Mouse (Mus musculus): Measurements from ENCODE around the gene Scp2.

The Scp2 gene

GRCm38 (mm10) chr4:108059601-108060379 lies 85.0 kb downstream of the Scp2 start:
- peak; percentile 40 for DNase-seq (ENCODE audit: low spot score)

GRCm38 (mm10) chr4:108058166-108058565 lies 86.6 kb downstream of the Scp2 start:
- peak; percentile 75 for DNase-seq (ENCODE audit: low spot score)

DNA sequence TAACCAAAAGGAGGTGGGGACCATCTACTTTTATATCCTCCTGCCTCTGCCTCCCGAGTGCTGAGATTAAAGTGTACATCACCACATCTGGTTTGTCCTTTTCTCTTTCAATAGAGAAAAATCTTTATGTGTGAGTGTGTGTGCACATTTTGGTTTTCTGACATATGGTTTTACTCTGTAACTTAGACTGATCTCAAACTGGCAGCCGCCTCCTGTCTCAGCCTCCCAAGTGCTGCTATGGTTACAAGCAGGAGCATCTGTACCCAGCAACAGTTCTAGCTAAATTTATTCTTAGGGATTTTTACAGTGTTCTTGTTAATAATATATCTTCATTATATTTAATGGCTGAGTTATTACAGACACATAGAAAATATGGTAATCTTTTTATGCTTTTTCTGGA lies 87.6 kb downstream of the Scp2 start:
- no peak for DNase-seq (ENCODE audit: low spot score)

DNA sequence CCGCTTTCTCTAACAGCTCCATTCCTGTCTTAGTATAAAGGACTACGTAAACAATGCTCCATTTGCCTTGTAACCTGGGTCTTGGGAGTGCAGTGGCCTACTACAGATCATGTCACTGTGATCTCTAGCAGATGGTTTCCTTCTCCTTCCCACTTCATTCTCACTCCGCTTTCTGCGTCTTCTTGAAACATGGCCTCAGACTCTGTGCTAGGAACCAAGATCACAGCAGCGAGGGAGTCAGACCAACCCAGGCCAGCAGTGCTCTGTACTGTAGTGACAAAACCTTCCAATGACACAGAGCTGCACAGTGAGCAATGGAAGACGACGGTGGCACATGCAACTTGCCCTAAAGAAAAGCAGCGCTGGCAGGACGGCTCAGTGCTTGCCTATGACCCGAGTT lies 88.9 kb downstream of the Scp2 start:
- DNase-seq (ENCODE audit: low spot score), result no peak

GRCm38 (mm10) chr4:108052673-108053072 lies 92.1 kb downstream of the Scp2 start:
- DNase-seq (ENCODE audit: low spot score), result no peak

DNA sequence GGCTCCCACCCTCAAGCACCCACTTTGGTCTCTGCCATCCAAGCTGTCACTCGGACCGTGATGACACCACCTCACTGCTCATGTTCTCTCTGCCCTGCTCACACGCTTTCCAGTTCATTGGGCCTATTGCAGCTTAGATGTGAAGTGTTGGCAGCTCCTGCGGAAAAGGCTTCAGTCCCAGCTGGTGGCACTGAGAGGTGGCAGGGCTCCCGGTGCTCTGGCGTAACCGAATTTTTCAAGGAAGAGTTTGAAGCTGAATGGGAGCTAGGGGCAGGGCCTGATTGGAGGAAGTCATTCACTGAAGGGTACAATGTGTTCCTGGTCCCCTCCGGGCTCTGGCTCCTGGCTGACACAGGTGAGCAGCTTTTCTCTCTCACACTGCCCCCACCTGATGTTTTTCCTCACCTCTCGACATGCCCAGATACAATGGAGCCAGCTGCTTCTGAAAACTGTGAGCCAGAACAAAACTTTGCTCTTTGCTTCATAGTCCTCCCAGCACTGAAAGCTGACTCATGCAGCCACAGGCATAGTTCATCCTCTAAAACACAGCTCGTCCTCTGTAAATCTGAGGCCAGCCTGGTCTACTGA lies 93.0 kb downstream of the Scp2 start:
- DNase-seq (ENCODE audit: low spot score), result peak; percentile 41

DNA sequence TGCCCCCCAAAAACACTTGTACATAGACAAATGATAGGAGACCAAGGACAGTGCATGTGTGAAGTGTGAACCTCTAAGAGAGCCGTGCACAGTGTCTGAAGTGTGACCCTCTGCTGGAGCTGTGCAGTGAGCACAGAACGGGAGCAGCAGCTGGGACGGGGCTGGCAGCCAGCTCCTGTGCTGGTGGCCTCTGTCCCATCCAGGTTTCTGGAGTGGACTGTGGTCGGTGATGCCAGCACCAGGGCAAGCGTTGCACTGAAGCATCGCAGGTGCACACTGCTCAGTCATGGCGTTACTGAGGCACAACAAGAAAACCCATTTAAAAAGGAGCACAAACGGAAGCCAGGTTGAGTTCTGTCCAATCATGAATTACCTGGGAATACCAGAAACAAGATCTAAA lies 98.7 kb downstream of the Scp2 start:
- DNase-seq (ENCODE audit: low spot score), result no peak

DNA sequence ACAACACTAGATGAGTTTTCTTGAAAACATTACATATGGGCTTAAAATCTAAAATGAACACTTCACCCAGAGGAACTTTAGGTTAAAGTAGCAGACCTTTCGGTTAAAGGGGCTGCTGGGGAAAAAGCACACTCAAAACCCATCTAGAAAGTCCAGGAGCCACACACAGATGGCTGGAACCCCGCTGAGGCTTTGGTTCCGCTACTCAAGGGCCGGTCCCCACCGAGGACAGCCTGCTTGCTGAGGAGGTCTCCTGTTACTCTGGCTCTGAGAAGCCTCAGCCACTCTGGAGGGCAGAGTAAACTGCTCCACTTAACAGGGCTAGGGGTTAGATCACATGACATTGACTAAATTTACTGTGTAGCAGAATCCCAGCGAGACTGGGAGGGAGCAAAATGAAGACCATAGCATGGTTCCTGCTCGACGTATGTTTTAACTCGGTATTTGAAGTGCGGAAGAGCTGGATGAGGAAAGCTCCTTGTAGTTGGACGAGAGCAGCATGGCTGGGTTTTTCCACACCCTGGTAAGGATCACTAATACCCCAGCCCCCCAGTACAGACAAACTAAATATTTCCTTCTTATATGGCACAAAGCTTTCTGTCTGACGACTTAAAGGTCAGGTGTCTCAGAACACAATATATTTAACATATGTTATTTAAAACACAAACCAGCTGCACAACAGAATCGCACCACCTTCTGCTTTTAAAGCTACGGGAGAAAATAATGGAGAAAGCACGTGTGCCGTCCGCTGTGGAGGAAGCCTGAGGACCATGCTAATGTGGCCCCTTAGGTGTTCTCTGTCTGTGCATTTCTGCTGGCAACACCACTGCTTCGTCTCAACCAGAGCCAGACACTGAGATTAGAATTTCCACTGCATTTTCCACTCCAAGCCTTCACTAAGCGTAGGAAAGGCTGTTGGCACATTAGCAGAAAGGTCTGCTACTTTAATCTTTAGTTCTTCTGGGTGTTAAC lies 99.4 kb downstream of the Scp2 start:
- DNase-seq (ENCODE audit: low spot score), result no peak

GRCm38 (mm10) chr4:108037027-108037426 lies 107.8 kb downstream of the Scp2 start:
- DNase-seq (ENCODE audit: low spot score), result no peak

- DNase-seq (ENCODE audit: low spot score), result peak; percentile 51
Measured at GRCm38 (mm10) chr4:108033041-108033764, 111.6 kb downstream of the Scp2 start.

- no peak for DNase-seq (ENCODE audit: low spot score)
Measured at GRCm38 (mm10) chr4:108032352-108032849, 112.4 kb downstream of the Scp2 start.

- DNase-seq (ENCODE audit: low spot score), result no peak
Measured at GRCm38 (mm10) chr4:108031502-108032351, 113.1 kb downstream of the Scp2 start.

GRCm38 (mm10) chr4:108030888-108031501 lies 113.8 kb downstream of the Scp2 start:
- no peak for DNase-seq (ENCODE audit: low spot score)

DNA sequence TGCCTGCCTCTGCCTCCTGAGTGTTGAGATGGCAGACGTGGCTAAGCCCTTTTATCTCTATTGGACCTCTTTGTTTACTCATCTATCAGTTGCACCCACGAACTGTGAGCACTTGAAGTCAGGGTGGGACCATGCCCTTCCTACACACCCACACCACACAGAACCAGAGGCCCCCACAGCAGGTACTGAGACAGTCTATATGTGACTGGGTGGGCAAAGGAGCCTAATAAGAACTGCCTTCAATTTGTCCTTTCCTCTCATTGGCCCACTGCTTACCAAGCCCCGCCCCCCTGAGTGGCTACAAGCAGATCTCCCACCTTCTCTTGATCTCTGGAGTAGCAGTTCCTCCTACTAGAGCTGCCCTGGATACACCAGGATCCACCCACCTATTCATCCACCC lies 118.6 kb downstream of the Scp2 start:
- DNase-seq (ENCODE audit: low spot score), result no peak

DNA sequence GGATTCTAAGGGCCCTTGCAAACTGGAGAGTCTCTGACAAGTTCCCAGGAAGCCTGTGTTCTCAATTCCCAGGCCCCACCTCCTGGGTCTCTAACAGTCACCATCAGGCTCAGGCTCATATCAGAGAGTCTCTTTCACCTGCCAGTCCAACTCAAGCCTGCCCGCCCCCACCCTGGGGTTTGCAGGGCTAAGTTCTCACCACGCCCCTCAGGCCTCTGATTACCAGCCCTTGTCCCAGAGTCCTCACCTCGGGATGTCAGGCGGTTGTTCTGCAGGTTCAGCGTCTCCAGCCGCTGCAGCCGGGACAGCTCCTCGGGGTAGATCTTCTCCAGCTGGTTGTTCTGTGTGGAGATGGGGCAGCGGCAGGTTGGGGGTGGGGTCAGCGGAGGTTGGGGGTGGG lies 119.5 kb downstream of the Scp2 start:
- DNase-seq (ENCODE audit: low spot score), result no peak

DNA sequence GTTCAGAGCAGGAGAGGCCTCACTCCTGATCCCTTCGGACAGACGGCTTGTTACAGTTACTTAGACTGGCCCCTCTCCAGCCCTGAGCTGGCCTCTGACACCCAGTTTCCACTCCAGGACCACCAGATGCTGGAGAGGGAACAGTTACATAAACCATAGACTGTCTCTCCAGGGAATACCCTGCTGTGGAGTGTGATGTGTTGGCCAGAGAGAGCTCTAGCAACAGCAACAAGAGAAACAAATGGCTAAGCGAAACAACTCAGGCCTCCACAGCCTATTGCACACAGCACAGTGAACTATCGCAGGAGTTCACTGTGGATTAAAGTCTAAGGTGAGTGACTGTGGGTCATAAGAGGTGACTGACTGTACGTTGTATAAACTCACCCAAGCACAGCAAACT lies 120.2 kb downstream of the Scp2 start:
- DNase-seq (ENCODE audit: low spot score), result peak; percentile 64

- no peak for DNase-seq (ENCODE audit: low spot score)
Measured at GRCm38 (mm10) chr4:108023186-108023585, 121.6 kb downstream of the Scp2 start.

DNA sequence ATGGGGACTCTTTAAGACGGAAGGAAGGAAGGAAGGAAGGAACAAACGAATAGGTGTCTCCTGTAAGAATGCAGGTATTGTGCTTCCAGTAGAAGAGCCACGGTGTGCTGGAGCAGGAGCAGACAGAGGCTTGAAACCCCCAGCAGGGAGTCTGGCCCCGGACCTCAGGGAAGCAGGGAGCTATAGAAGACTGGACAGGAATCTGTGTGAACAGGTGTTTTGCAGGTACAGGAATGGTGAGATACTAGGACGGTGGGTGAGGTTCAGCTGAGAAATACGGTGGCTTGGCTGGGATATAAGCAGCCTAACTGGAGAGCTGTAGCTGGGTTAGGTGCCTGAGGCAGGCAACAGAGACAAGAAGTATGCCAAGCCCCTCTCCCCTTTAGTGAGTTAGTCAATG lies 124.6 kb downstream of the Scp2 start:
- DNase-seq (ENCODE audit: low spot score), result no peak

DNA sequence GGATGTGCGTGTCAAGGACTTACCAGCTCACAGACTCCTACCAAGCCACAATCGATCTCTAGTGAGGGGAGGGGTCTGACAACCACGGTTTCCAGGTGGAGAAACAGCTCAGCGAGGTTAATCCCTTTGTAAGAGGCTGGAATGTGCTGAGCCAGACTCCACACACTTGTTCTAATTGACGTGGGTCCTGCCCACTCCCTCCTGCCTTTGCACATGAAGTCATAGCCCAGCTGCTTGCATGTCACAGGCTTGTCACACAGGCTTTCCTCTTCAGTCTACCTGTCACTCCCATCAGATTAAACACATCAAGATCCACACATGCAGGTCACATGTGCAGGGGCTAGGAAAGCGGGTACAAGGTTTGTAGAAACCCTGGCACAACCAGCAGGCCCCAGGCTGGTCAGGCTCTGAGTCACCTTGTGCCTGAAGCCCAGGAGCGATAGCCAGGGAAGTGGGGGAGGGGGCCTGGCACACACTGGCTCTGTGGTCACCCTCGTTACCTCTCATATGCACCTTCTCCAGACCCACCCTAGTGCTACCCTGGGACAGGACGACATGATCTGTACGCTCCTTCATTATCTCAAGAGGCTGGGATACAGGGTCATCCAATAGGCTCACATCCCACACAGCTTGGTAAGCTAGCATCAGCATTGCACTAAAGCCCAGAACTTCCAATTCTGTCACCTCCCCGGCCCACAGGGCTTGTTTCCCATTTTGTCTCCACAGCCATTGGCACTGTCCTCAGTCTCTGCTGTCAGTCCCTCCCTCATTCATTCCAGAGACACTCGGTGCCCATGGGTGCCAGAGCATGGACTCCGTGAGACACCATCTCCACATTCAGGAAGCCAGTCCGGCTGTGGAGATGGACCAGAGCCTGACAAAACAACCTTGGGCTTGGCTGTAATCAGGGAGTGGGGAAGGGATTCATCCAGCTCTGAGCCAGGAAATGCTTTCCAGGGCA lies 125.6 kb downstream of the Scp2 start:
- peak; percentile 75 for DNase-seq (ENCODE audit: low spot score)

All from adipocyte (in vitro differentiated cells).